Mouse (Mus musculus): ENCODE data around the gene Vasp. TPM values are rescaled to one million over a fixed set of nuclear protein-coding genes. Genes with fewer than 3 reads are reported as not detected.

The Vasp gene
- polyA plus RNA-seq, 1 experiment: 783 TPM

GRCm38 (mm10) chr7:19295503-19296185 lies 24.0 kb upstream of the Vasp start:
- no peak for TF ChIP-seq GATA1 (IDR thresholded peaks at IDR 0.05; ENCODE audit: low read length)

- TF ChIP-seq GATA1 (IDR thresholded peaks at IDR 0.05; ENCODE audit: low read length): no peak
These were observed 19.5 kb upstream of the Vasp start for GRCm38 (mm10) chr7:19290969-19291596.

DNA sequence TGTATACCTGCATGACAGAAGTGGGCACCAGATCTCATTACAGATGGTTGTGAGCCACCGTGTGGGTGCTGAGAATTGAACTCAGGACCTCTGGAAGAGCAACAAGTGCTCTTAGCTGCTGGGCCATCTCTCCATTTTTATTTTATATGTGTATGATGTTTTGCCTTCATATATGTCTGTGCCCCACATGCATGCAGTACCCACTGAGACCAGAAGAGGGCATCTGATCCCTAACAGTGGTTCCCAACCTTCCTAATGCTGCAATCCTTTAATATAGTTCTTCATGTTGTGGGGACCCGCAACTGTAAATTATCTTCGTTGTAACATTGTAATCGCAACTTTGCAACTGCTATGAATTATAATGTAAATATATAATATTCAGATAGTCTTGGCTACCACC lies 13.1 kb upstream of the Vasp start:
- TF ChIP-seq GATA1 (IDR thresholded peaks at IDR 0.05; ENCODE audit: low read length): no peak

GRCm38 (mm10) chr7:19283406-19283804 lies 11.8 kb upstream of the Vasp start:
- no peak for TF ChIP-seq GATA1 (IDR thresholded peaks at IDR 0.05; ENCODE audit: low read length)

DNA sequence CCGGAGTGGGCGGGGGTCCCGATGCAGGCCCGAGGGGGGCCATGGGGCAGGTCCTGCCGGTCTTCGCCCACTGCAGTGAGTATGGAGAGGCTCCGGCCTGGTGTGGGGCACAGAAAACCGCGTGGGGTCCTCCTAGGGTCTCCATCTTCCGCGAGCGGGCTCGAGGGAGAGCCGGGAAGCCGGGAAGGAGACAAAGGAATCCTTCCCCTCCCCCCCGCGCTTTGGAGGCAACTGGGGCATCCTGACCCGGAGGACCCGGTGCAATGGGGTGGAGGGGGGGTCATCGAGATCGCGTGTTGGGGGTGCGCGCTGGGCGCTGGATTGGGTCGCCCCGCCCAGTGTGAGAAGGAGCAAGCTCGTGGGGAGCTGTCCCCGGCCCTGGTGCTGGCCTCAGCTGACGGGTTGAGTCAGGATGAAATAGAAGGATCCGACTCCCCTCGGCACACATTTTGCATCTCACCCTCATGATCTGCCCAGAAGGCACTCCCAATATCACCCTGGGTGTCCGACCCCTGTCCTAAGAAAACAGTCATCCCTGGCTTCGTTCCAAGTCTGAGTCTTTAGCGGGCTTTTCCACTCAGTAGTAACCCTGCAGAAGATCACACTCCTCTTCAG lies 11.3 kb upstream of the Vasp start:
- TF ChIP-seq GATA1 (IDR thresholded peaks at IDR 0.05; ENCODE audit: low read length): no peak

DNA sequence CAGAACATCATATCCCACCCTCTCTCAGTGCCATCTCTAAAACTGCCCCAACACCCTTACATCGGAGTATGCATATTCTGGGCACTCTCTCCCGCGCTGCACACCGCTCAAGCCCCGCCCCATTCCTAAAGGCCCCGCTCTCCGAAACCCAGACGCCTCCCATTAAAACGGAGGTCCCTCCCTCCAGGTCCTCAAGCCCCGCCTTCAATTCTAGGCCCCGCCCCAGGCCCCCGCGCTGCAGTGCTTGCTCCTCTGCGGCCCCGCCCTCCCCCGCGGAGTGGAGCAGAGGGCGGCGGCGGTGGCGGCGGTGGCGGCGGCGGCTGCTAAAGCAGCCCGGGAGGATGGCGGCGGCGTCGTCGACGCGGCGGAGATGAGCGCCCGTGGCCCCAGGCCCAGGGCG lies 10.8 kb upstream of the Vasp start, which contains the start of gene Rtn2:
Gene Rtn2 (plus strand): TSS at position 240 of the 400 bp plus-strand sequence.
- TF ChIP-seq GATA1 (IDR thresholded peaks at IDR 0.05; ENCODE audit: low read length): no peak

DNA sequence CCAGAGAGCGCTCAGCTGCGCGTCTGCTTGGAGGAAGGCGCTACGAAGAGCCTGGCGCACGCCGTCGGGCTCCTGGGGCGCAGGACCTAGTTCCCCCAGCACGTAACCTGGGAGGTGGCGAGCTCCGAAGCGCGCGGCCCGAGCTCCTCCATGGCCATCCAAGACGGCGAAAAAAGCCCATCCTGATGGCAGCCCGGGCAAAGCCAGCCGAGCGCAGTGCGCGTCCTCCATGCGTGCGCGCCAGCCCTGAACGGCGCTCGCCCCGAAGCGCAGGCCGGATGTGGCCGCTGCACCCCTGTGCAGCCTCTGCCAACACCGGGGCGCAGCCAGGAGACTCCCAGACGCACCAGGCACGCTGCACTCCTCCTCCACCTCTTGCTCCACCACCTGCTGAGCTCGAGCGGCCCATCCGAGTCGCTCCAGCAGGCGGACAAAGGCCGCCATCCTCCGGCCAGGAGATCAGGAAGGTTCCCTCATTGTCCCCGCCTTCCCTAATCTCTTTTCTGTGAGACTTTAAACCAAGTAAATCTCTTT lies 8.0 kb upstream of the Vasp start, which contains the start of gene Ppm1n:
Gene Ppm1n (minus strand): TSS at position 484 of the 534 bp plus-strand sequence.
- no peak for TF ChIP-seq GATA1 (IDR thresholded peaks at IDR 0.05; ENCODE audit: low read length)

GRCm38 (mm10) chr7:19279052-19279451 lies 7.4 kb upstream of the Vasp start:
- no peak for TF ChIP-seq GATA1 (IDR thresholded peaks at IDR 0.05; ENCODE audit: low read length)

GRCm38 (mm10) chr7:19276253-19276652 lies 4.6 kb upstream of the Vasp start:
- TF ChIP-seq GATA1 (IDR thresholded peaks at IDR 0.05; ENCODE audit: low read length): no peak

DNA sequence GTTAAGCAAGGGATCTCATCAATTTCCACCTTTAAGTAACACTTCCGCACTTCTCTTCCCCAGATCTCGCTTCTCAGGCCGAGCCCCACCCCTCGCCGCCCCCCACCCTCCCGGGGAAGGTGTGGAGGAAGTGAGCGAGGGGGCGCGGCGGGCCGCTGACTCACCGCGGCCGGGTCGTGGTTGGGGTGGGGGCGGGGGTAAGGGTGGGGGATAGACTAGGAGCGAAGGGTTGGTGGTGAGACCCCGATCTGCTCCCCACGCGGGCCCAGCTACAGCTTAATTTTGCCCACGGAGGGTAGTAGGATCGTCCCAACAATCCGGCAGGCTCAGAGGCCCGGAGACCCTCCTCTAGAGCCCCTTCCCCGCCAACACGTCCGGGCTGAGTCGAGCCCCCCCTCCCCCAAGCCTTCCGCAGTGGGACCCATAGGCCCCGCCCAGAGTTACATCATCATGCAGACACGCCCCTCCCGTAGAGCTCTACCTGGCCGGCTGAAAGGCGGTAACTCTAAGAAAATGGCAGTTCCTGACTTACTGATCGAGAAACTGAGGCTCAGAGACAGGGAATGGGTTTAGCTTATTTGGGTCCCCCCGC lies 652 bp upstream of the Vasp start:
- no peak for TF ChIP-seq GATA1 (IDR thresholded peaks at IDR 0.05; ENCODE audit: low read length)

GRCm38 (mm10) chr7:19270509-19271237 lies 944 bp downstream of the Vasp start:
- TF ChIP-seq GATA1 (IDR thresholded peaks at IDR 0.05; ENCODE audit: low read length): no peak

DNA sequence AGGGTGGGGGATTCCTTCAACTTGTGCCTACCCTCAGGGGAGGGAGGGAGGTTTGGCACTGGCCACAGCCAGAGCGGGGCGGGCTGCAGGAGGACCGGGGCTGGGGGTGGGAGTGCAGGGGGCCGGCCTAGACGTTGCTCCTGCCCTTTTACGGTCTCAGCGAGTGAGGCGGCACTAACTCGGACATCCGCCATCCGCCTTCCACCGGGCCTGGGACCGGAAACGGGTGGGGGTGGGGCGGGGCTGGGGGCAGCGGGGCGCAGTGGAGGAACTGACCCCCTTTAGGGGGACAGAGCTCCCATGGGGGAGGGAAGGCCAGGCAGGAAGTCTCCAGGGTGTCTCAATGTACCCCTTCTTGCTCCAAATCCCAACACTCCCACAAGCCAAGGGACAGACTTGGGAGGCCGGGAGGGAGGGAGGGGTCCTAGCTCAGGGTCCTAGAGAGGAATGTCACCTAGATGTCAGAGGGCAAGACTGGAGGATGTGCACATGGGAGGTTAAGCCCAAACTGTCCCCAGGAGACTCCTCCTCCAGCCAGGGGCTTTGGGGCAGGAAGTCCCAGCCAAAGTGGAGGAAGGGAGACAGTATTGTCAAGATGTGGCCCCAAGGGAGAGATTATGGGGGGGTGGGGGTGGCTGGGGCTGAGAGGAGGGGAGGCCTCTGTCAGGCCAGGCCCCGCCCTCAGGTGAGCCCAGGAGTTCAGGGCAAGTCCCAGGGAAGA lies 1.7 kb downstream of the Vasp start:
- TF ChIP-seq GATA1 (IDR thresholded peaks at IDR 0.05; ENCODE audit: low read length): no peak

DNA sequence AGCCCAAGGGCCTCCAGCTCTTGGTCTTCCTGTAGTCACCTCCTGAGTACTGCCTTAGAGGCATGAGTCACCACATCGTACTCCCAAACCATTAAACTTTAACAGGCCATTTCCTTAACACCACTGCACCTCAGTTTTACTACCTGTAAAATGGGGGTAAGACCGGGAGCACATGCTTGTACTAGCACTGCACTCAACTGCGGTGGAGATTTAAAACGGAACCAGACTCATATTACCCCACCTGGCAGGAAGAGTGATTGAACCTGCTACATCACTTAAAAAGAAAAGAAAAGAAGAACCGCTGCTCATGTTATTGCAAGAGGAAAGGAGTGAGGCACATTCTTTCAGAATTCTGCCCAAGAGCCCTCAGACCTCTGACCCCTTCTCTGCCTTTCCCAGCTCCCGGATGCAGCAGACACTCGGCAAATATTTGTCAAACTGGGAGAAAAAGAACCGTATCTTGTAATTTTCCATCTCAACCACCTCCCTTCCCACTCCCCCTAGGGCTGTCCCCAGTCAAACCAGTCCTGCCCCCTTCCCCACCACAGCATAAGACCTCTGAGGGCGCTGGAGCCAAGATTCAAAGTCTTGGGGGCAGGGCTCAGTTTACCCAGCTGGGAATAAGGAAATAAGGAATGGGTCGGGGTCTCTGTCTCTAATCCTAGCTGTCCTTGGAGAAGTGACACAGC lies 2.5 kb downstream of the Vasp start:
- no peak for TF ChIP-seq GATA1 (IDR thresholded peaks at IDR 0.05; ENCODE audit: low read length)

DNA sequence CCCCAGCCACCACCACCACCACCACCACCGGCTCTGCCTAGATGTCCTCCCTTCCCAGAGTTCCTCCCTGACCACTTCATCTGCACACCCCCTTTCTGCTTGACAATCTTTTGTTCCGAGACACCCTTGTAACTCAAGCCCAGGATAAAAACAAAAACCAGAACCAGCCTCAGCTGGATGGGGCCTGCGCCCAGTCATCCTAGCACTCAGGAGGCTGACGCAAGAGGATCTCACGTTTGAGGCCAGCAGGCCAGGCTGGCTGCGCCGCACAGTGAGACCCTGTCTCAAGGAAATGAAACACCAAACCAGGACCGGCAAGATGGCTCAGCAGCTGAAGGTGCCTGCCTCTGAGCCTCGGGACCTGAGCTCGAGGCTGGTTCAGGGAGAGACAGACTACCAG lies 4.6 kb downstream of the Vasp start:
- no peak for TF ChIP-seq GATA1 (IDR thresholded peaks at IDR 0.05; ENCODE audit: low read length)
